Mouse (Mus musculus) ES-E14 (cell line): Measurements from ENCODE around the gene Tbxas1. TPM values are rescaled to one million over a fixed set of nuclear protein-coding genes. Genes with fewer than 3 reads are reported as not detected.

Experiments used
- DNase-seq: peaks from one replicate; pipeline ENCODE4 v3.0.0-alpha.2; 2013; ENCODE audit warnings: low read depth, low spot score
- H3K27ac ChIP-seq: 2 replicates; pipeline ENCODE4 v1.5.1; 2012; ENCODE audit warnings: low read depth, mild to moderate bottlenecking, low read length, moderate library complexity, mixed read lengths; ENCODE audit not compliant: poor library complexity, insufficient read depth, severe bottlenecking
- H3K36me3 ChIP-seq: 2 replicates; pipeline ENCODE4 v1.6.1; 2012; ENCODE audit warnings: mild to moderate bottlenecking, low read length, moderate library complexity, mixed read lengths; ENCODE audit not compliant: control insufficient read depth, poor library complexity, insufficient read depth, severe bottlenecking
- H3K4me1 ChIP-seq, 2 experiments: fragments of 150-350 bp in 1 of 2; sonication (generic) in 1 of 2; 2 replicates each; pipeline ENCODE4 v1.6.1; 2012; ENCODE audit warnings: low read length in 2 of 2, mild to moderate bottlenecking in 1 of 2, mixed read lengths in 1 of 2; ENCODE audit not compliant: control insufficient read depth in 2 of 2, insufficient read depth in 2 of 2, poor library complexity in 1 of 2
- H3K4me3 ChIP-seq, 2 experiments: fragments of 150-350 bp in 1 of 2; sonication (generic) in 1 of 2; 2 replicates each; pipeline ENCODE4 v1.5.1; 2012; ENCODE audit warnings: low read length in 2 of 2, low read depth in 1 of 2, mild to moderate bottlenecking in 1 of 2, mixed read lengths in 1 of 2; ENCODE audit not compliant: insufficient read depth in 1 of 2, poor library complexity in 1 of 2, severe bottlenecking in 1 of 2
- H3K9ac ChIP-seq: 2 replicates; pipeline ENCODE4 v1.6.1; 2012; ENCODE audit warnings: low read depth, mild to moderate bottlenecking, low read length, mixed read lengths; ENCODE audit not compliant: poor library complexity, insufficient read depth, severe bottlenecking
- H3K9me3 ChIP-seq: fragments of 150-350 bp; sonication (generic); 2 replicates; pipeline ENCODE4 v1.6.1; 2012; ENCODE audit warnings: low read depth, mild to moderate bottlenecking, low read length; ENCODE audit not compliant: control insufficient read depth, insufficient read depth
- CHD2 ChIP-seq: IDR thresholded peaks from 2 replicates; pipeline ENCODE4 v1.6.1; 2014; ENCODE audit warnings: mild to moderate bottlenecking, low read depth, low read length, inconsistent platforms
- HCFC1 ChIP-seq: IDR thresholded peaks from 2 replicates; pipeline ENCODE4 v1.6.1; 2012; ENCODE audit warnings: low read length, inconsistent platforms, borderline replicate concordance; ENCODE audit not compliant: insufficient read depth
- MAFK ChIP-seq: IDR thresholded peaks from 2 replicates; pipeline ENCODE4 v1.6.1; 2014; ENCODE audit warnings: mild to moderate bottlenecking, low read depth, low read length, inconsistent platforms; ENCODE audit not compliant: insufficient read depth
- ZC3H11A ChIP-seq: IDR thresholded peaks from 2 replicates; pipeline ENCODE4 v1.6.1; 2012; ENCODE audit warnings: low read depth, mild to moderate bottlenecking, inconsistent platforms, low read length, borderline replicate concordance
- ZNF384 ChIP-seq: IDR thresholded peaks from 2 replicates; pipeline ENCODE4 v1.6.1; 2012; ENCODE audit warnings: low read depth, low read length, inconsistent platforms
- in situ Hi-C, 2 experiments: fragments of 600-800 bp; cut with MboI; formaldehyde crosslinking; loops; one replicate each; pipeline ENCODE4 v1.15.1; 2025; ENCODE audit warnings: low sequenced_read_pairs in 2 of 2, inconsistent platforms in 1 of 2; ENCODE audit not compliant: unreplicated experiment in 2 of 2
- total RNA-seq: library from RNA; depleted of rRNA; stranded (reverse); fragments of 300-350 nt; gene quantifications from 2 replicates; pipeline ENCODE4 v1.2.3, GENCODE M21; 2012

Gene Tbxas1
- total RNA-seq, 1 experiment = not detected

DNA sequence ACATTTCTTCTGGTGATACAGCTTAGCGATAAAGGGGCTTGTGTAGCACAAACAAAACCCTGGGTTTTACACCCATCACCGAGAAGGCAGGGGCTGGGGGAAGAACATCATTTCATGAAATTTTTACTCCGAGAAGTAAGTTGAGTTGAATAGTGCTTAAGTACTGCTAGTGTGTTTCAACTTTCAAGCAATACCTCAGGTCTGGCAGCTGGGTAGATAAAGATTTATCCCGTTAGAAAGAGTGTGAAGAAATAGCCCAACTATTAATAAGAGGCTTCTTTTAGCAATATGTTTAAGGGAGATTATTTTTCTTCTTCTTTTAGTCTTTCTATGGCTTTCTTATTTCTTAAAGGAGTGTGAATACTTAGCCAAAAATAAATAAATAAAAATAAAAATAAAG is 48.2 kb downstream of the Tbxas1 start:
- H3K4me1 ChIP-seq = peaks cover 0 to 6% of the 10 kb centered on the region in 2 experiments; a peak in 1 of 4 replicates
- no peaks in the 10 kb centered on the region for H3K36me3 ChIP-seq
- DNase-seq = no peak
- H3K4me3 ChIP-seq = no peak overlapping the region
- in situ Hi-C loops = no loop called here
- no peak overlapping the region for H3K27ac ChIP-seq
- no peak overlapping the region for H3K9ac ChIP-seq
- no peak for TF ChIP-seq MAFK
- TF ChIP-seq ZNF384 = no peak
- no peak for TF ChIP-seq ZC3H11A
- no peak for TF ChIP-seq HCFC1
- no peak for TF ChIP-seq CHD2
- H3K9me3 ChIP-seq = no peaks in the 10 kb centered on the region

GRCm38 (mm10) chr6:38923870-38924817 is 48.9 kb downstream of the Tbxas1 start:
- Histone ChIP-seq H3K4me1 (peaks cover 0 to 6% of the 10 kb centered on the region in 2 experiments; a peak in 1 of 4 replicates), H3K27ac (no peak overlapping the region), H3K4me3 (no peak overlapping the region), H3K9me3 (no peaks in the 10 kb centered on the region), H3K36me3 (no peaks in the 10 kb centered on the region), H3K9ac (no peak overlapping the region)
- in situ Hi-C loops = no loop called here
- no peak for TF ChIP-seq CHD2
- TF ChIP-seq ZNF384 = no peak
- no peak for TF ChIP-seq HCFC1
- no peak for DNase-seq

GRCm38 (mm10) chr6:38925719-38926118 is 50.5 kb downstream of the Tbxas1 start:
- TF ChIP-seq HCFC1 = no peak
- TF ChIP-seq ZNF384 = peak; percentile 97
- peak overlapping the region; percentile 38 to 60; a peak in 3 of 4 replicates for H3K4me3 ChIP-seq
- no peaks in the 10 kb centered on the region for H3K9me3 ChIP-seq
- DNase-seq = peak; percentile 59
- peaks cover 0 to 6% of the 10 kb centered on the region in 2 experiments; a peak in 1 of 4 replicates for H3K4me1 ChIP-seq
- no peaks in the 10 kb centered on the region for H3K36me3 ChIP-seq
- in situ Hi-C loops = no loop called here
- H3K27ac ChIP-seq = no peak overlapping the region
- H3K9ac ChIP-seq = peak overlapping the region; percentile 39; the same call in 1 of the 2 replicates

- in situ Hi-C loops = no loop called here
- no peak for TF ChIP-seq ZNF384
- no peak for TF ChIP-seq MAFK
- TF ChIP-seq CHD2 = no peak
- no peak for TF ChIP-seq HCFC1
- TF ChIP-seq ZC3H11A = no peak
- H3K4me1 ChIP-seq = peaks cover 0 to 6% of the 10 kb centered on the region in 2 experiments; a peak in 1 of 4 replicates
- no peaks in the 10 kb centered on the region for H3K36me3 ChIP-seq
- peak overlapping the region; percentile 39; the same call in 1 of the 2 replicates for H3K9ac ChIP-seq
- H3K27ac ChIP-seq = no peak overlapping the region
- peak; percentile 51 for DNase-seq
- peak overlapping the region; percentile 38 to 60; a peak in 3 of 4 replicates for H3K4me3 ChIP-seq
- H3K9me3 ChIP-seq = no peaks in the 10 kb centered on the region
Measured at GRCm38 (mm10) chr6:38926135-38926962, 51.1 kb downstream of the Tbxas1 start.
